Mouse (Mus musculus): Measurements from ENCODE around the gene Prkcq. TPM values are rescaled to one million over a fixed set of nuclear protein-coding genes. Genes with fewer than 3 reads are reported as not detected.
A peak's percentile ranks its signal among the peaks of the same experiment; 100 is the strongest.

Gene Prkcq
- total RNA-seq, 2 experiments from 2014 or later: 7.4 to 8.9 TPM

GRCm38 (mm10) chr2:11291570-11292405 is 119.9 kb downstream of the Prkcq start:
- TF ChIP-seq CTCF (conservative IDR thresholded peaks at IDR 0.05): no peak
- Histone ChIP-seq H3K27ac (no peak overlapping the region), H3K4me3 (no peak overlapping the region)
- DNase-seq (ENCODE audit: low spot score in 2 of 2): no peak

- H3K27ac ChIP-seq: no peak overlapping the region
- no peak for DNase-seq (ENCODE audit: low spot score in 2 of 2)
Observed at GRCm38 (mm10) chr2:11293144-11293543, 121.2 kb downstream of the Prkcq start.

GRCm38 (mm10) chr2:11294643-11295191 is 122.8 kb downstream of the Prkcq start:
- H3K27ac ChIP-seq: no peak overlapping the region
- no peak for TF ChIP-seq CTCF (conservative IDR thresholded peaks at IDR 0.05)
- DNase-seq (ENCODE audit: low spot score in 2 of 2): no peak
- H3K4me3 ChIP-seq: no peak overlapping the region

More at GRCm38 (mm10) chr2:11293144-11293543, 121.2 kb downstream of the Prkcq start:
- no peak for TF ChIP-seq CTCF (conservative IDR thresholded peaks at IDR 0.05)
- H3K4me3 ChIP-seq: no peak overlapping the region

GRCm38 (mm10) chr2:11298811-11299210 is 126.9 kb downstream of the Prkcq start:
- H3K27ac ChIP-seq: no peak overlapping the region
- no peak overlapping the region for H3K4me3 ChIP-seq
- no peak for DNase-seq (ENCODE audit: low spot score in 2 of 2)
- TF ChIP-seq CTCF (conservative IDR thresholded peaks at IDR 0.05): no peak

GRCm38 (mm10) chr2:11299366-11299765 is 127.5 kb downstream of the Prkcq start:
- no peak for TF ChIP-seq CTCF (conservative IDR thresholded peaks at IDR 0.05)
- H3K4me3 ChIP-seq: no peak overlapping the region
- H3K27ac ChIP-seq: no peak overlapping the region
- DNase-seq (ENCODE audit: low spot score in 2 of 2): no peak

- TF ChIP-seq CTCF (conservative IDR thresholded peaks at IDR 0.05): no peak
- DNase-seq (ENCODE audit: low spot score in 2 of 2): no peak
- Histone ChIP-seq H3K4me3 (no peak overlapping the region), H3K27ac (no peak overlapping the region)
Observed at GRCm38 (mm10) chr2:11300362-11300761, 128.5 kb downstream of the Prkcq start.

- peak; percentile 88 for TF ChIP-seq CTCF (conservative IDR thresholded peaks at IDR 0.05)
- Histone ChIP-seq H3K27ac (no peak overlapping the region), H3K4me3 (no peak overlapping the region)
- DNase-seq (ENCODE audit: low spot score in 2 of 2): peak; percentile 19 to 47
Observed at GRCm38 (mm10) chr2:11320241-11320640, 148.3 kb downstream of the Prkcq start.

- H3K4me3 ChIP-seq: no peak overlapping the region
- H3K27ac ChIP-seq: no peak overlapping the region
- DNase-seq (ENCODE audit: low spot score in 2 of 2): peak in 1 of 2 experiments; percentile 43
- no peak for TF ChIP-seq CTCF (conservative IDR thresholded peaks at IDR 0.05)
Observed at GRCm38 (mm10) chr2:11322396-11322795, 150.5 kb downstream of the Prkcq start.

GRCm38 (mm10) chr2:11327280-11327679 is 155.4 kb downstream of the Prkcq start:
- Histone ChIP-seq H3K4me3 (no peak overlapping the region), H3K27ac (no peak overlapping the region)
- no peak for DNase-seq (ENCODE audit: low spot score in 2 of 2)
- no peak for TF ChIP-seq CTCF (conservative IDR thresholded peaks at IDR 0.05)

GRCm38 (mm10) chr2:11329407-11330224 is 157.7 kb downstream of the Prkcq start:
- DNase-seq (ENCODE audit: low spot score in 2 of 2): no peak

GRCm38 (mm10) chr2:11331528-11332446 is 159.9 kb downstream of the Prkcq start:
- peak; percentile 48 to 80 for DNase-seq (ENCODE audit: low spot score in 2 of 2)
- H3K4me3 ChIP-seq: no peak overlapping the region
- peak; percentile 88 for TF ChIP-seq CTCF (conservative IDR thresholded peaks at IDR 0.05)
- peak overlapping the region; percentile 20; the same call in 1 of the 2 replicates for H3K27ac ChIP-seq

More at GRCm38 (mm10) chr2:11329407-11330224, 157.7 kb downstream of the Prkcq start:
- H3K27ac ChIP-seq: no peak overlapping the region
- no peak for TF ChIP-seq CTCF (conservative IDR thresholded peaks at IDR 0.05)
- H3K4me3 ChIP-seq: no peak overlapping the region

- TF ChIP-seq CTCF (conservative IDR thresholded peaks at IDR 0.05): no peak
- Histone ChIP-seq H3K4me3 (no peak overlapping the region), H3K27ac (no peak overlapping the region; the same call in 1 of the 2 replicates)
- DNase-seq (ENCODE audit: low spot score in 2 of 2): no peak
Observed at GRCm38 (mm10) chr2:11332469-11332868, 160.6 kb downstream of the Prkcq start.

All from layer of hippocampus, adult 2 months (tissue).